Mouse (Mus musculus) WW6 (cell line): Measurements from ENCODE around the gene AI597479.
A peak's percentile ranks its signal among the peaks of the same experiment; 100 is the strongest.

Source experiments
- DNase-seq: peaks from one replicate; pipeline ENCODE4 v3.0.0-alpha.2; 2013; ENCODE audit warnings: low read depth, low spot score

AI597479 gene

GRCm38 (mm10) chr1:43098031-43098984, at the start of gene AI597479, which contains the start of gene Tgfbrap1:
TSS of gene AI597479 (plus strand) at chr1:43098710.
TSS of gene Tgfbrap1 (minus strand) at chr1:43098637.
- DNase-seq = peak; percentile 77

- DNase-seq = no peak
These were observed 46.6 kb upstream of the AI597479 start for GRCm38 (mm10) chr1:43051903-43052302.

GRCm38 (mm10) chr1:43065615-43066310, 32.7 kb upstream of the AI597479 start:
- peak; percentile 11 for DNase-seq

- DNase-seq = no peak
These were observed 31.9 kb upstream of the AI597479 start for GRCm38 (mm10) chr1:43066573-43066972.

GRCm38 (mm10) chr1:43067551-43067950, 31.0 kb upstream of the AI597479 start:
- no peak for DNase-seq

- no peak for DNase-seq
These were observed 27.8 kb upstream of the AI597479 start for GRCm38 (mm10) chr1:43070726-43071125.

- DNase-seq = no peak
These were observed 26.5 kb upstream of the AI597479 start for GRCm38 (mm10) chr1:43072028-43072427.

- no peak for DNase-seq
These were observed 25.9 kb upstream of the AI597479 start for GRCm38 (mm10) chr1:43072561-43072960.

- no peak for DNase-seq
These were observed 23.7 kb upstream of the AI597479 start for GRCm38 (mm10) chr1:43074791-43075190.

- no peak for DNase-seq
These were observed 20.4 kb upstream of the AI597479 start for GRCm38 (mm10) chr1:43078124-43078523.

GRCm38 (mm10) chr1:43082946-43083345, 15.6 kb upstream of the AI597479 start:
- DNase-seq = no peak

GRCm38 (mm10) chr1:43090418-43090817, 8.1 kb upstream of the AI597479 start:
- no peak for DNase-seq

- no peak for DNase-seq
These were observed 7.0 kb upstream of the AI597479 start for GRCm38 (mm10) chr1:43091306-43092055.

GRCm38 (mm10) chr1:43092056-43093015, 6.2 kb upstream of the AI597479 start:
- DNase-seq = no peak

GRCm38 (mm10) chr1:43094206-43094605, 4.3 kb upstream of the AI597479 start:
- DNase-seq = no peak

GRCm38 (mm10) chr1:43108729-43109128, 10.2 kb downstream of the AI597479 start:
- no peak for DNase-seq

GRCm38 (mm10) chr1:43110556-43110955, 12.0 kb downstream of the AI597479 start:
- no peak for DNase-seq

GRCm38 (mm10) chr1:43112882-43113281, 14.4 kb downstream of the AI597479 start:
- DNase-seq = no peak

GRCm38 (mm10) chr1:43117435-43117834, 18.9 kb downstream of the AI597479 start:
- DNase-seq = no peak

GRCm38 (mm10) chr1:43120950-43121349, 22.4 kb downstream of the AI597479 start:
- no peak for DNase-seq

GRCm38 (mm10) chr1:43122616-43123015, 24.1 kb downstream of the AI597479 start:
- DNase-seq = no peak
